Mouse (Mus musculus): ENCODE measurements around the gene Slc25a13.
"Not testable (repeated sequence)": the region's sequence is repeated elsewhere in the genome, so short reads cannot be mapped to it uniquely, and the experiment has no call there.

The Slc25a13 gene

GRCm38 (mm10) chr6:6201977-6202376 lies 15.0 kb downstream of the Slc25a13 start:
- DNase-seq, result no peak

GRCm38 (mm10) chr6:6199138-6199870 lies 17.7 kb downstream of the Slc25a13 start:
- DNase-seq, result no peak

GRCm38 (mm10) chr6:6198056-6198455 lies 18.9 kb downstream of the Slc25a13 start:
- not testable (repeated sequence) for DNase-seq

GRCm38 (mm10) chr6:6197339-6197738 lies 19.6 kb downstream of the Slc25a13 start:
- DNase-seq, result no peak

GRCm38 (mm10) chr6:6196527-6196926 lies 20.4 kb downstream of the Slc25a13 start:
- DNase-seq, result no peak

GRCm38 (mm10) chr6:6194831-6195230 lies 22.1 kb downstream of the Slc25a13 start:
- DNase-seq, result no peak

- DNase-seq, result no peak
These were observed 23.1 kb downstream of the Slc25a13 start for GRCm38 (mm10) chr6:6193906-6194305.

GRCm38 (mm10) chr6:6192413-6192812 lies 24.6 kb downstream of the Slc25a13 start:
- no peak for DNase-seq

GRCm38 (mm10) chr6:6191596-6192337 lies 25.2 kb downstream of the Slc25a13 start:
- no peak for DNase-seq

- no peak for DNase-seq
These were observed 28.0 kb downstream of the Slc25a13 start for GRCm38 (mm10) chr6:6188970-6189369.

- no peak for DNase-seq
These were observed 30.5 kb downstream of the Slc25a13 start for GRCm38 (mm10) chr6:6186468-6186867.

GRCm38 (mm10) chr6:6185735-6186068 lies 31.3 kb downstream of the Slc25a13 start:
- no peak for DNase-seq

GRCm38 (mm10) chr6:6184921-6185734 lies 31.8 kb downstream of the Slc25a13 start:
- no peak for DNase-seq

- DNase-seq, result no peak
These were observed 33.4 kb downstream of the Slc25a13 start for GRCm38 (mm10) chr6:6183601-6184000.

GRCm38 (mm10) chr6:6182191-6182590 lies 34.8 kb downstream of the Slc25a13 start:
- no peak for DNase-seq

GRCm38 (mm10) chr6:6178341-6178740 lies 38.6 kb downstream of the Slc25a13 start:
- not testable (repeated sequence) for DNase-seq

- DNase-seq, result no peak
These were observed 41.5 kb downstream of the Slc25a13 start for GRCm38 (mm10) chr6:6175350-6175971.

- DNase-seq, result no peak
These were observed 42.9 kb downstream of the Slc25a13 start for GRCm38 (mm10) chr6:6173935-6174561.

- no peak for DNase-seq
These were observed 43.6 kb downstream of the Slc25a13 start for GRCm38 (mm10) chr6:6173166-6173934.

- peak; percentile 39 to 47 for DNase-seq
These were observed 48.3 kb downstream of the Slc25a13 start for GRCm38 (mm10) chr6:6168566-6169134.

All from kidney, postnatal 4 days (tissue).